Mouse (Mus musculus) cerebellum, adult (tissue): ENCODE measurements around the gene Esrrg.

Source experiments
- ATAC-seq: cut with Nextera tagmentation; 2 replicates; pipeline ENCODE4 v1.9.2; 2017; ENCODE audit warnings: mild to moderate bottlenecking, moderate library complexity, mixed read lengths; ENCODE audit not compliant: insufficient number of reproducible peaks, low FRiP score, low TSS enrichment

The Esrrg gene

DNA sequence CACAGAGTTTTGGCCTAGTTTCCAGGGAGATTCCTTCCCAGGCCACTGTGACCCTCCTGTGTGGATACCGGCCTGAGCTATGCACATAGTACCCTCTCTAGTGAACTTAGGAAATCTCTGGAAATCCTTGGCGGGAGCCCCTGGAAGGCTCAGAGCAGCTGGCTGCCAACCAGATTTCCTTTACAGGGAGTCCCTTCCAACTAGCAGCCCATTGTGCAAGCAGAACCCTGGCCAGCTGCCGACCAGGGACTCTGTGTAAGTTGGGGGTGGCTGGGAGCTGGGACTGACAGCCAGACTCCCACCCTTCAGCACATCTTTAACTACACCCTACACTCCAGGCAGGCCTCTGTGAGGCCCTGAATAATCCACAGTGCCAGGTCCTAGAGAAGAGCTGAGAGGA, 509.5 kb downstream of the Esrrg start:
- no peak for ATAC-seq

DNA sequence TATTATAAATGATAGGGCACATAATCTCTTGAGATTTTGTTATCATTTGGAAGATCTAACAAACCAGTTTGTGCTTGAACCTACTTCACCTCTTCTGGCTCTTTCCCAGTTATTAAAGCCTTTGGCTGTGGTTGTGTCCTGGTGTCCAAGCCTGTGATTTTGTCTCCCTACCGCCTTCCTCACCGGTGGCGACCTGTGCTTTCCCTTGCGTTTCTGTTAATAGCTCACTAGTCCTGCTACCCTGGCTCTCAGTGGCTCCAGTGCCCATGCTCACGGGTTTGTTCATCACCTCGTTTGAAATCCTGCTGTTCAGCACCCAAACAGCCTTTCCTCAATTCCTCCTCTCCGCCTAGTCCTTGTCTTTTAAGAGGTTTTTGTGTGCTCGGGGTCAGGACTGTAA, 511.2 kb downstream of the Esrrg start:
- ATAC-seq: no peak

- no peak for ATAC-seq
Measured at GRCm38 (mm10) chr1:188125521-188126021, 517.0 kb downstream of the Esrrg start.

- ATAC-seq: no peak
Measured at GRCm38 (mm10) chr1:188136126-188136525, 527.5 kb downstream of the Esrrg start.

- ATAC-seq: no peak
Measured at GRCm38 (mm10) chr1:188139473-188139872, 530.9 kb downstream of the Esrrg start.

- ATAC-seq: no peak
Measured at GRCm38 (mm10) chr1:188140221-188140620, 531.6 kb downstream of the Esrrg start.

- ATAC-seq: no peak
Measured at GRCm38 (mm10) chr1:188147381-188148156, 539.0 kb downstream of the Esrrg start.

DNA sequence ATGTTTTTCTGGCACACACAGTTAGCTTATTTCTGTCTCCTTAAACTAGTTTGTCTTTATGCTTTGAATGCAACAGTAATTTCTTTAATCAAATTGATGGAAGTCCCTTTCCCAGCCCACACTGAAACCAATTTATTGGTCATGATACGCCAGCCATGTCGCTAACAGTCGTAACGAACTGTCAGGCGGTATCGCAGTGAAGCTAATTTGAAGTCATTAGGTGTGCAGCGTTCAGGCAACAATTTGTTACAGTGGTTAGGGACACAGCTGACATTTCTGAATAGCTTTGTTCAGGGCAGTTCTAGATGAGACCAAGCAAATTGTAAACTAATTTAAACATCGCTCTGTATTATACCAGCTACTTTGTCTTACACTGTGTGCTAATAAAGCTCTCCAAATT, 542.5 kb downstream of the Esrrg start:
- no peak for ATAC-seq

- ATAC-seq: no peak
Measured at GRCm38 (mm10) chr1:188152011-188152410, 543.4 kb downstream of the Esrrg start.

- no peak for ATAC-seq
Measured at GRCm38 (mm10) chr1:188153665-188154064, 545.1 kb downstream of the Esrrg start.

DNA sequence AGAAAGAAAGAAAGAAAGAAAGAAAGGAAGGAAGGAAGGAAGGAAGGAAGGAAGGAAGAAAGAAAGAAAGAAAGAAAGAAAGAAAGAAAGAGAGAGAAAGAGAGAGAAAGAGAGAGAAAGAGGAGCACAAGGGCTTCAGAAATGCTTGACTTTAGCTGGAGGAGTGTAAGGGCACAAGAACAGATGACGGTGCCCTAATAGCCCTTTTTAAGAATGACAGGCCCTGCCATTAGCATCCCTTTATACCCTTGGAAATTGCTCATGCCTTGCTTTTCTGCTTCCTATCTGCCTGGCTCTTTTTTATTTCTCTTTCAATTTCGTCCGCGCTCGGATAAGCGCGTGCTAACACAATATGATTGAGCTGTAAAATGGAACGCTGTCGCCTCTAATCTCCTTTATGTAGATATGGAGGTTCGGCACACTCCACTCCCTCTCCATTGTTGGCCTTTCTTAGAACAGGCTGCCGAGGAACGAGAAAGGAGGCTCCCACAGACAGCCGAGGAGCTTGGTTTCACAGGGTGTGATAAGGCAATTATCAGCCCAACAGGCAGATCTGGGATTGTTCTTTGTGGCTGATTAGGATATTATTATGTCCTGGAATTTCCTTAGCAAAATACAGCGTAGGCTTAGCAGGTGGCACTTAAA, 546.0 kb downstream of the Esrrg start:
- 0 out of 2 replicates have a peak, but pooled peaks have one; percentile 23 for ATAC-seq

GRCm38 (mm10) chr1:188155135-188155779, 546.7 kb downstream of the Esrrg start:
- no peak for ATAC-seq

DNA sequence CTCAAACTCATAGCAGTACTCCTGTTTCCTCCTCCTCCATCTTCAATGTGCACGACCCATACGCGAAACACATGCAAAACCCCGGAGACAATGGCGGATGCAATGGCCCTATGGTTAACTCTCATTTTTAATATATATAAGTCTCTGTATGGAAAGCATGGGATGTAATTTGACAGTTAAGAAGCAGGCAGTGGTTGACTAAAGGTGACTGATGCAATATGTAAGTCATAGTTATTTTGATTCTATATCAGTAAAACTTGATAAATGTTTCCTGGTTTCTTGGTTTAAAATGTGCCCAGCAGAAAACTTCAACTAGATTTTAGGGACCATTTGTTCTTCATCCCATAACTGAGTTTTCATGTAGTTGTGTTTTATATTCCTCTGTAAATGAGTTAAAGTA, 547.9 kb downstream of the Esrrg start:
- ATAC-seq: no peak

DNA sequence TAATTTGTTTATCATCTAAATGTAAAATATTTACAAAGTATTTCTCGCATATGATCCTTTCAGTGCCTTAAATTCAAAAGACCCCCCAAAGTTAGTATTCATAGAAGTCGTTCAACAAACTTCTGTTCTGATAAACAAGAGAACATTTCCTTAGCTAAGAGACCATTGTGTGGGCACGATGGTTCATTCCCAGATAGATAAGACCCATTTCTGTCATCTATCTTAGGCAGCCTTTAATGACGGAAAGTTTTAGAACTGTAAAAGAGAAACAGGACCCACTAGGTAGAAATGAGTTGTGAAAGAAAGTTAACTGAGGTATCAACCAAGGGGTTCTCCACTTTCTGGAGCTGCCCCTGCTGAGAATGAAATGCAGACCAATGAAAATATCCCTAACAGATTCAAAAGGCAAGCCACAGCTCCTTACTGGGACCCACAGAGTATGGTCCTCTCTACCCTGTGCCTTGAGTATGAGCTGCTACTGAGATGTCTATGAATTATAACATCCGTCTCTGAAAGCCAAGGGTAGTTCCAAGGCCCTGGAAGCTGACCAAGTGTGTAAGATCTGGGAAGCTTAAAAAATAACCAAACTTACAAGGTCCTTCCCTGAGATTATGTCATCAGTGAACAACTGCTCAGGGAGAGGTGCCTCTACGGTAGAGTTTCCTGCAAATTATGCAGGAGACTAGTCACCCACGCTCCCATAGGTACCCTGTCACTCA, 548.8 kb downstream of the Esrrg start:
- no peak for ATAC-seq

GRCm38 (mm10) chr1:188158675-188159074, 550.1 kb downstream of the Esrrg start:
- no peak for ATAC-seq

GRCm38 (mm10) chr1:188159108-188159507, 550.5 kb downstream of the Esrrg start:
- no peak for ATAC-seq

DNA sequence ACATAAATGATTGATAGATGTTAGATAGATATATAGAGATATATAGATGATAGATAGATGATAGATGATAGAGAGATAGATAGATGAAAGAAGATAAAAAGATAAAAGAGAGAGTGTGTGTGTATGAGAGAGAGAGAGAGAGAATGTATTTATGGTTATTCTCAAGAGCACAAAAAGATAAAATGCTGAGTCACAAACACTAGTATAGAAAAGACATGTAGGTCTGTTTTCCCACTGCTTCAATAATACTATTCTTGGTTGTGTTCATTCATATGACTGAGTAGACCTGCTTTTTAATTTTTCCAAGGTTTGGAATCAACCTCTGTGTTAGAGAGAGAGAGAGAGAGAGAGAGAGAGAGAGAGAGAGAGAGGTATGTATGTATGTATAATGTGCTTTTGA, 554.5 kb downstream of the Esrrg start:
- ATAC-seq: no peak

GRCm38 (mm10) chr1:188164251-188164650, 555.7 kb downstream of the Esrrg start:
- no peak for ATAC-seq

GRCm38 (mm10) chr1:188173859-188174258, 565.3 kb downstream of the Esrrg start:
- ATAC-seq: no peak

DNA sequence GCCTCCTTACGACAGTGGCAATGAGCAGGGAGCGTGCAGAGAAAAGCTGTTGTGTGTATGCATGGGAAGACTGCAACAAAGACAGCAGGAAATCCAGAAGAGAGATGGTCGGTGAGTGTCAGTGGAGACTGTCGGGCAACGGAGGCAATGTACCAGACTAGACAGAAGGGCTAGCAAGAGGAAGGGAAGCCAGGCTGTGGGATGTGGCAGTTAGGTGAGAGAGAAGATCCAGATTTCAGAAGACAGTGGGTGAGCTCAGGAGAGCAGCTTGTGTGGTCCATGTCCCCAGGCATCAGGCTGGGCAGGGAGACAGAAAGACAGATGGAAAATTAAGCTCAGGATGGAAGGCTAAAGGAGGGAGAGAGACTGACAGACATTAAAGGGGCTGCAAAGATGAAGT, 574.4 kb downstream of the Esrrg start:
- ATAC-seq: peak; percentile 43; the same call in 1 of the 2 replicates
